Mouse (Mus musculus) hindbrain, embryonic 13.5 days (tissue): ENCODE results near the gene Tns3. TPM values are rescaled to one million over a fixed set of nuclear protein-coding genes. Genes with fewer than 3 reads are reported as not detected.

ENCODE experiments used
- ATAC-seq: fragments of 200-750 bp; cut with Nextera tagmentation; 2 replicates; pipeline ENCODE4 v1.8.0; 2017; ENCODE audit warnings: moderate TSS enrichment; ENCODE audit not compliant: low FRiP score
- H3K27ac ChIP-seq: fragments of 300-500 bp; sonication (generic); 2 replicates; pipeline ENCODE4 v1.5.1; 2015; ENCODE audit warnings: inconsistent platforms, mild to moderate bottlenecking, moderate library complexity
- H3K27me3 ChIP-seq: fragments of 300-500 bp; sonication (generic); 2 replicates; pipeline ENCODE4 v1.6.1; 2015; ENCODE audit warnings: mild to moderate bottlenecking, inconsistent platforms
- H3K36me3 ChIP-seq: fragments of 300-500 bp; sonication (generic); 2 replicates; pipeline ENCODE4 v1.6.1; 2015; ENCODE audit warnings: mild to moderate bottlenecking, inconsistent platforms
- H3K4me1 ChIP-seq: fragments of 300-500 bp; sonication (generic); replicated peaks from 2 replicates; pipeline ENCODE4 v1.6.1; 2015; ENCODE audit warnings: inconsistent platforms
- H3K4me2 ChIP-seq: fragments of 300-500 bp; sonication (generic); 2 replicates; pipeline ENCODE4 v1.6.1; 2015; ENCODE audit warnings: inconsistent platforms, mild to moderate bottlenecking, moderate library complexity
- H3K4me3 ChIP-seq: fragments of 300-500 bp; sonication (generic); 2 replicates; pipeline ENCODE4 v1.5.1; 2015; ENCODE audit warnings: mild to moderate bottlenecking, inconsistent platforms
- H3K9ac ChIP-seq: fragments of 300-500 bp; sonication (generic); 2 replicates; pipeline ENCODE4 v1.6.1; 2015; ENCODE audit warnings: mild to moderate bottlenecking, inconsistent platforms
- H3K9me3 ChIP-seq: fragments of 300-500 bp; sonication (generic); 2 replicates; pipeline ENCODE4 v1.6.1; 2016; ENCODE audit warnings: inconsistent platforms
- WGBS: fragments of 180-500 bp; shearing (Covaris S2); methylation state at CpG from one replicate; pipeline ENCODE4 v1.1.7; 2015; 5-methylcytosine and 5-hydroxymethylcytosine counted together
- polyA plus RNA-seq: library from polyadenylated mRNA; unstranded; fragments of >200 nt; fragmentation: Nextera tagmentation; extraction: Ambion mirVana; gene quantifications from 2 replicates; pipeline ENCODE4 v1.2.1, GENCODE M21; 2015

The Tns3 gene
- polyA plus RNA-seq, 1 experiment from 2014 or later, result 5.3 TPM

DNA sequence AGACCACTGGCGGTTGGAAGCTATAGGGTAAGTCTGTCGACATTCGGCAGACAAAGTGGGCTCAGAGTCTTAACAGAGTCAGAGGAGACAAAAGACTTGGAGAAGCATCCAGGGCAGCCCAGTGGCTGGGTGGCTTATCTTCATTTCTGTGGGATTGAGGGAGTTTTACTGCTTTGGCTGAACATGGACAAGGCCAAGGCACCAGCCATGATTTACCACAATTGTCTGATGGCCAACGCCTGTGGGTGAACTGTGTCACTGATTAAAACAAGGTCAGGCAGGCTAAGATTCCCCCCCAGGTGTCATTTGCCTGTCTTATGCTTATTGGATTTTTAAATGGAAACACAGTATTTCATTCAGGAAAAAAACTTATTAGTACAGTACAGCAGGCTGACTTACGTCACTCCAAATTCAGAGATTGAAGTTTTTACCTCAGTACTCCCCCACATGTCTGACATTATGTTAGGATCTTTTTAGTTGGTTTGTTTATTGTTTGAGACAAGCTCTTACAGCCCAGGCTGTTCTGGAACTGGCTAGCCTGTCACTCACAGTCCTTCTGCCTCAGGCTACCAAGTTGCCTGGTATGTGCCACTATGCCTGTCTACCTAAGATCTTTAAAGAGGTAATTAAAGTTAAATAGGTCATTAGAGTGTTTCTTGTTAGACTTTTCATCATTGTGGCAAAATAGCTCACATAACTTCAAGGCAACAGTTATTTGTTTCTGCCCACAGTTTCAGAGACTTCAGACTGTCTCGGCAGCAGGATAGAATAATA is 11.6 kb upstream of the Tns3 start:
- Histone ChIP-seq H3K27ac (no peak overlapping the region), H3K9ac (no peak overlapping the region), H3K9me3 (no peaks in the 10 kb centered on the region), H3K4me2 (no peak overlapping the region), H3K27me3 (no peaks in the 10 kb centered on the region), H3K4me1 (0 out of 2 replicates have a peak, but pooled peaks cover 3% of the 10 kb centered on the region), H3K36me3 (no peaks in the 10 kb centered on the region), H3K4me3 (no peak overlapping the region)
- WGBS, result 89% methylated on average over 6 of the region's 6 CpGs
- ATAC-seq, result no peak

DNA sequence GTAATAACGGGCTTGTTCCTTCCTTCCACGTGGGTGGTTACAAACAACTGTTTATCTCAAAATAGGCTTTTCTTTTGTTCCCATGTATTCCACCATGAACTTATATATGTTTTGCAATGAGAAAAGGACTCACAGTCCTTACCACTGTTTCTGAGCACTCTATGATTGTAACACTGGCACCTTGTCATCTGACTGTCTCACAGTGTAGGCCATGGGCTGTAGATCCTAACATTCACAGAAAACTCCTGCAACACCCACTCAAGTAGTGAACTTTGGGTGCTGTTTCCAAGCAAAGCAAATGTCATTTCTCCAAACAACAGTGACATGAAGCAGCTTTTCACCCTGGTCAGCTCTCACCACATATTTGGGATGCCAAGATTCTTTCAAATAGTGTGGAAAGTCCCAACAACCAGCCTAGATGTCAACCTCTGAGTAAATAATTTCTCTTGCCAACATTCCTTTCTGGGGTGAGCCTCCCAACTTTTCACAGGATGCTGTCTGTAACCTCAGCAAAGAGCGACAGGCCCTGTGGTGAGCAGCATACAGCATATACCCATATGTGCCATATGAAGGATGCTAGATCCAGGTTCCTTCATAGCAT is 10.3 kb upstream of the Tns3 start:
- Histone ChIP-seq H3K27me3 (no peaks in the 10 kb centered on the region), H3K9ac (no peak overlapping the region), H3K36me3 (no peaks in the 10 kb centered on the region), H3K4me1 (no peaks in the 10 kb centered on the region), H3K27ac (no peak overlapping the region), H3K4me2 (no peak overlapping the region), H3K9me3 (no peaks in the 10 kb centered on the region), H3K4me3 (no peak overlapping the region)
- ATAC-seq, result no peak
- 93% methylated on average over 3 of the region's 3 CpGs for WGBS

DNA sequence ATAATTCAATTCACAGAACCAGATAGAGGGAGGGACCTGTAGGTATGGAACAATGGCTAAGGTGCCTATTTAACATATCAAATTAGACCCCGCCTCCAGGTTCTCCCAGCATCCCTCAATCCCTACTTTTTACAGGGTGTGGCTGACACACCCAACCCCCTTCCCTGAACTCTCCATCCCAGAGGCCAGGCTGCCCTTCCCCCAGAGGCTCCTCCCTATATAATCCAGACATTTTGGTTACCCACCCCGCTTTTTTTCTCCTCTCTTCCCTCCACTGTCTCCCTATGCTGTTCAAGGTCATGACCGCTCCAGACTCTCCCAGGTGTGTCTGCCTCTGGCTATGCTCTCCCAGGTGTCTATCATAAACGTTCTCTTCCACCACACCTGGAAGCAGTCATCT is 7.4 kb upstream of the Tns3 start:
- Histone ChIP-seq H3K9ac (no peak overlapping the region), H3K9me3 (no peaks in the 10 kb centered on the region), H3K27ac (no peak overlapping the region), H3K4me1 (no peaks in the 10 kb centered on the region), H3K4me2 (no peak overlapping the region), H3K36me3 (no peaks in the 10 kb centered on the region), H3K4me3 (no peak overlapping the region), H3K27me3 (0 out of 2 replicates have a peak, but pooled peaks cover 3% of the 10 kb centered on the region)
- WGBS, result 82% methylated on average over 4 of the region's 4 CpGs
- ATAC-seq, result no peak

DNA sequence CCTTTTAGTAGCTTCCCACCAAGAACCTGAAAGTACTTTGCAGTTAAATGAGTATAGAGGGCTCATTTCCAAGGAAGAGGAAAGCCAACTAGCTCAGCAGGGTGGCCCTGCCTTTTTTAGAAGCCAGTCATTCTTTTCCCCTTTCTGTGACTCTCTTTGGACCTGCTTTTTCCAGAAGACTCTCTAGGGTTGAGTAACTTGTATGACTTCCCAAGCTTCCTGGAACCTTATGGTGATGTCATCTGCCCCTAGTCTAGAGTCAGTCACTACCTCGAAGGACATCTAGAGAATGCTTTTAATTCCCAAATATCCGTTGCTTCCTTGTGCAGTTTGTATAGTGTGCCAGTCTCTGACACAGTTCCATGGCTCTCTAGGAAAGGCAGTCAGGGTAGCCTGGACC is 4.8 kb upstream of the Tns3 start:
- Histone ChIP-seq H3K27ac (no peak overlapping the region), H3K36me3 (no peaks in the 10 kb centered on the region), H3K9me3 (no peaks in the 10 kb centered on the region), H3K9ac (no peak overlapping the region), H3K4me1 (peaks cover 5% of the 10 kb centered on the region; the same call in 1 of the 2 replicates), H3K4me3 (no peak overlapping the region), H3K27me3 (peaks cover 23% of the 10 kb centered on the region), H3K4me2 (no peak overlapping the region)
- WGBS, result 88% methylated on average over 2 of the region's 2 CpGs
- no peak for ATAC-seq

DNA sequence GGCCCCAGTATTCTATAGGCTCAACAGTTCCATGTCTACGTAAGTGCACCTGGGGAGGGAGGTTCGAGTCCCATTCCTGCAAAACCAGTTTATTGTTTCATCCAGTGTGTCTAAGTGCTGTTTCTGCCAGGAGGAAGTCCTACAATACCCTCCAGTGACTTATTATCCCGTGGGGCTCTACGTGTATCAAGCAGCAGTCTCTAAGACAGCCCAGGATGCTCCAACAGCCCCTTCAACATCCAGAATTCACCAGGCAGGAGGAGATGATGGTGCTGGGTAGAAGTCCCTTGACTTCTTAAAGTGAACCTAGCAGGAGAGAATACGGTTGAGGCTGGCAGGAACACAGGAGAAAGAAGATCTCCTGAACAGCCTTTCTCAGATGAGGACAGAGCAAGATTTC is 462 bp upstream of the Tns3 start:
- H3K4me2 ChIP-seq, result peak overlapping the region; percentile 96
- 45% methylated on average over 5 of the region's 5 CpGs for WGBS
- no peaks in the 10 kb centered on the region for H3K9me3 ChIP-seq
- peaks cover 12% of the 10 kb centered on the region for H3K4me1 ChIP-seq
- H3K36me3 ChIP-seq, result no peaks in the 10 kb centered on the region
- H3K27me3 ChIP-seq, result peaks cover 49% of the 10 kb centered on the region
- no peak overlapping the region for H3K27ac ChIP-seq
- peak overlapping the region; percentile 87; the same call in 1 of the 2 replicates for H3K9ac ChIP-seq
- ATAC-seq, result peak; percentile 4; the same call in 1 of the 2 replicates
- peak overlapping the region; percentile 63 for H3K4me3 ChIP-seq

DNA sequence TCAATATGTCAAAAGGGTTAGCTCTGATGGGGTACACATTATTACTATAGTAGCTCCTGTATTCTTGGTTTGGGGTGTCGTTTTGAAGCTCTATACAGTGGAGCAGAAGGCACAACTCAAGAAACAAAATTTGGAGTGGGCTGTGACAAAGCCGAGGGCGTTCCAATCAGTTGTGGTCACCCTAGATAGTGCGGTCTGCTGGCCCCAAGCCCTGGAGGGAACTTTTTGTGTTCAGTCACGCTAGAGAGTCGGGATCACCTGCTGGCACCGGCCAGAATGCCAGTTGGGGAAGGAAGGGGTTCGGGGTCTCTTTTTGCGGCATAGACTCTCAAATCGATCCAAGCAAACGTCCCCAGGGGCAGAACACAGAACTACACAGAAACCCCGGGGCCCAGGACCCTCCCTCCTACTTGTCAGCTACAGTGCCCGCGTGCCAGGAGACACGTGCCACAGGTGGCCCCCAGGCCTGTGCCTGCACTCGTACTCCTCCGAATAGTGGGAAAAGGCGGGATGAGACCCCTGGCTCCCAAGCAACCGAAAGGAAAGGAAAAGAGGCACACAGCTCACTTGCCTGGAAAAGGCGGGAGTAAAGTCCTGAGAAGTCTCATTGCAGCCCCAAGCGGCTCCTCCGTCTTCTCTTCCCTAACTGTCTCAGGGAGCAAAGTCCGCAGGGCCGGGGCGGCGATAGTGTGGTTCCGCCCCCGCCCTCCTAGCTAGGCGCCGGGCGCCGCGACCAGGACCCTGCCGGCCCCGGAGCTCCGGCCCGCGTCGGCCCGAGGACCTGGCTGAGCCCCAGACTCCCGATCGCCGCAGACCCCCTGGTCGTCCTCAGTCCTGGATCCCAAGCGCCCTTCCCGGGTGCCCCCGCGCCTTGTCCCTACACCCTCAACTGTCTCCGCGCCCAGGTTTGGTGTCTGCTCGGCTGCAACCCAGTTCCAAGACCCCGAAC is 617 bp downstream of the Tns3 start:
- peak overlapping the region; percentile 63 for H3K4me3 ChIP-seq
- H3K27me3 ChIP-seq, result peaks cover 49% of the 10 kb centered on the region
- H3K27ac ChIP-seq, result no peak overlapping the region; the same call in 1 of the 2 replicates
- WGBS, result 1% methylated on average over 52 of the region's 52 CpGs
- peak; percentile 77 for ATAC-seq
- peak overlapping the region; percentile 96 for H3K4me2 ChIP-seq
- H3K36me3 ChIP-seq, result no peaks in the 10 kb centered on the region
- H3K4me1 ChIP-seq, result peaks cover 18% of the 10 kb centered on the region
- H3K9me3 ChIP-seq, result no peaks in the 10 kb centered on the region
- H3K9ac ChIP-seq, result peak overlapping the region; percentile 87

DNA sequence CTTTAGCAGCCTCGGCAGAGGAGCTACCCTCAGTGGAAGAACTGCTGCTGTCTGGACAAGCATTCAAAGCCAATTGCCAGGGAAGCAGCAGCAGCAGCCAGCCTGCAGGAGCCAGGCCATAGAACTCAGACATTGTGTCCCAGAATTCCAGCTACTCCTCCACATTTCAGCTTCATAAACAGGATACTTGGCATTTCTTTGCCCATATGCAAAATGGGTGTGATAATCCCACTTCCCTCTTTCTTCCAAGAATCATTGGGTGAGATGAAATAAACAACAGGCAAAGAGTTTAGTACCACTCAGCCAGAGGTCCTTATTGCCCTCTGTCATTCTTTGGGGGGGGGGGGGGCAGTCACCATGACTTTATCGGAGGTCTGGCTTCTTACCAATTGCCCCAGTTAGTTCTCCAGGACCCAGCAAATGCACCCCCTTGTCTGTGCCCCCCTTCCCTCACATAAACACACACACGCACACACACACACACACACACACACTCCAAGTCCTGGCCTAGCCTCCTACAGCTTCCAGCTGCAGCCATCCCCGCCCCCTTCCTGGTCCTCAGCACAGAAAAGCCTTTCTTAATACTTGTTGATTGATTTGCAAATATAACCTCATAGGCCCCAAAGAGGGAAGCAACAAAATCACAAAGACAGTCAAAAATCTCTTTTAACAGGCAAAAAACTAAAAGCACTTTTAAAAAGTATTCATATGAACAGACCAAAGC is 1.5 kb downstream of the Tns3 start:
- WGBS, result 36% methylated on average over 4 of the region's 4 CpGs
- Histone ChIP-seq H3K4me3 (peak overlapping the region; percentile 63; the same call in 1 of the 2 replicates), H3K9ac (no peak overlapping the region), H3K9me3 (no peaks in the 10 kb centered on the region), H3K27ac (no peak overlapping the region), H3K4me1 (peaks cover 19% of the 10 kb centered on the region), H3K27me3 (peaks cover 49% of the 10 kb centered on the region), H3K36me3 (no peaks in the 10 kb centered on the region), H3K4me2 (peak overlapping the region; percentile 96)
- no peak for ATAC-seq

DNA sequence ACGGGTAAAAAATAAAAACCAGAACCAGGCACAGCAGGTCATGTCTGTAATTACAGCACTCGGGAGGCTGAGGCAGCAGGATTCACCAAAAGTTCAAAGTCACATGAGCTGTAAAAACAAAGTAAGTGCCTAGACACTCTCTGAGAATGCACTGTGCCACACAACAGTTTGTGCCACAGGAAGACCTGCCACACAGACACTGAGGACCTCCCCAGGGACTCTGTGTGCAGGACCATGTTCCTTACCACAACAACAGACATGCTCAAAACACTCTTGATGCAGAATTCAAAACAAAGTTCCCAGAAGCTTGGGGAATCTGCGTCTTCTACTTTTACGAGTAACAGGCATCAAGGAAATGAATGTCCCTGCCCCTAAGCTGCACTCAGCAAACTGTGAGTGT is 3.4 kb downstream of the Tns3 start:
- Histone ChIP-seq H3K9ac (no peak overlapping the region), H3K27ac (no peak overlapping the region), H3K4me2 (no peak overlapping the region), H3K9me3 (no peaks in the 10 kb centered on the region), H3K27me3 (peaks cover 41% of the 10 kb centered on the region), H3K4me1 (peaks cover 22% of the 10 kb centered on the region), H3K36me3 (no peaks in the 10 kb centered on the region), H3K4me3 (no peak overlapping the region)
- 79% methylated on average over 4 of the region's 4 CpGs for WGBS
- ATAC-seq, result no peak

DNA sequence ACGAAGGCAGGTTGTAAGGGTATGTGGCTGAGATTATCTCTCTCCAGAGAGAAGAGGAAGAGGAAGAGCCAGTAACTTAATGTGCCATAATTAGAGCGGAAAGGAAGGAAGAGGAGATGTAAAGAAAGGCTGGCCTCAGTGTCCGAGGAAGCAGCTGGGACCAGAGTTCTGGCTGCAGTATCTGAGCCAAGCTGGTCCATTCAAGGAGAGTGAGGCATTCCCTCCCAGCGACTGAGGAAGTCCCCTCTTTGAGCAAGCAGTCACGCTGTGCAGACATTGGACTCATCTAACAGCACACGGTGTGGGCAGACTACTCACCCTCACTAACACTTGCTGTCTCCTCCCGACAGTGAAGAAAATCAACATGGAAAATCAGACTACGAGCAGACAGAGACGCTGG is 4.5 kb downstream of the Tns3 start:
- Histone ChIP-seq H3K4me2 (no peak overlapping the region), H3K9ac (no peak overlapping the region), H3K9me3 (no peaks in the 10 kb centered on the region), H3K27me3 (peaks cover 30% of the 10 kb centered on the region), H3K4me1 (peaks cover 21% of the 10 kb centered on the region), H3K27ac (no peak overlapping the region), H3K36me3 (no peaks in the 10 kb centered on the region), H3K4me3 (no peak overlapping the region)
- 62% methylated on average over 9 of the region's 9 CpGs for WGBS
- ATAC-seq, result no peak

DNA sequence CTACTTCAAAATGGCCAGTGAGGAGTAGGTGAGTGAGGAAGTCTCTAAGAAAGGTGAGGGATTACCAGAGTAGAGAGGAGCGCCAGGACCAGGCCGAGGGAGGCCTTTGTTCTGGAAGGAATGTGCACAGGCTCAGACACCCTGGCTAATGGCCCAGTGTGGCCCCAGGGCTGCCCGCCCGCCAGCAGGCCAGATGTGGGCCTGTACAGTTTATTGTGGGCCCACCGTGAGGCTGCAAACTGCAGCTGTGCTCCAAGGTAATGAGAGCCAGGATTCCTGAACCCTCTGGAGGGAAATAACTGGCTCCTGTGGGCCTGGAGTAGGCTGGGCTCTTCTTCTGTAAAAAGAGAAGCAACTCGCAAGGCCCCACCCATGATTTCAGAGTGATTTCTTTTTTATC is 5.3 kb downstream of the Tns3 start:
- H3K9ac ChIP-seq, result no peak overlapping the region; the same call in 1 of the 2 replicates
- peaks cover 25% of the 10 kb centered on the region for H3K27me3 ChIP-seq
- no peak for ATAC-seq
- no peaks in the 10 kb centered on the region for H3K36me3 ChIP-seq
- H3K4me2 ChIP-seq, result no peak overlapping the region
- no peak overlapping the region for H3K4me3 ChIP-seq
- WGBS, result 68% methylated on average over 6 of the region's 6 CpGs
- H3K9me3 ChIP-seq, result no peaks in the 10 kb centered on the region
- peaks cover 17% of the 10 kb centered on the region for H3K4me1 ChIP-seq
- no peak overlapping the region for H3K27ac ChIP-seq

DNA sequence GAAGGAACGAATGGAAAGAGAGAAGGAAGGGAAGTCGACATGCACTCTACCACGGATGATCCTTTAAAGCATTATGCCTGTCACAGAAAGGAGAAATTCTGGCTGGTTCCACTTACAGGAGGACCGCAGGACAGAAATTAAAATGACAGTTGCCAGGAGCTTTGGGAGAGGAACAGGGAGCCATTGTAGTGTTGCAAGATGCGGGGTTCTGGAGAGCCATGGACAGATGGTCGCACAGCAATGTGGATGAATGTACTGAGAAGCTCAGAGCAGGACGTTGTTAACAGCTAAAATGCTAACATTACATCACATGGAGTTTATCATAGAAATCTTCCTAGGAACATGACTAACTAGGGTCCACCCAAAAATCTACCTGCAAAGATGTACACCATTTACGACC is 6.8 kb downstream of the Tns3 start:
- Histone ChIP-seq H3K36me3 (no peaks in the 10 kb centered on the region), H3K27ac (no peak overlapping the region), H3K9me3 (no peaks in the 10 kb centered on the region), H3K4me1 (peaks cover 16% of the 10 kb centered on the region), H3K27me3 (peaks cover 10% of the 10 kb centered on the region; the same call in 1 of the 2 replicates), H3K9ac (no peak overlapping the region), H3K4me3 (no peak overlapping the region), H3K4me2 (no peak overlapping the region)
- no peak for ATAC-seq
- WGBS, result 88% methylated on average over 8 of the region's 8 CpGs
